Mouse (Mus musculus) bone marrow macrophage, adult 2 months (primary cell): ENCODE data around the gene Sptlc2.

ENCODE experiments used
- CTCF ChIP-seq: IDR thresholded peaks from 2 replicates; pipeline ENCODE4 v1.5.1; 2012; ENCODE audit warnings: low read depth, mild to moderate bottlenecking, low read length, moderate library complexity
- POLR2A ChIP-seq: IDR thresholded peaks from 2 replicates; pipeline ENCODE4 v1.6.1; 2012; ENCODE audit warnings: mild to moderate bottlenecking, low read depth, low read length, borderline replicate concordance

- TF ChIP-seq POLR2A (no peak), CTCF (peak; percentile 57)
These were observed 25.1 kb upstream of the Sptlc2 start for GRCm38 (mm10) chr12:87413179-87413790.
